Mouse (Mus musculus): ENCODE data around the gene Pdzd8. TPM values are rescaled to one million over a fixed set of nuclear protein-coding genes. Genes with fewer than 3 reads are reported as not detected.

Pdzd8 gene
- polyA plus RNA-seq, 1 experiment from 2014 or later, result 8.0 TPM

DNA sequence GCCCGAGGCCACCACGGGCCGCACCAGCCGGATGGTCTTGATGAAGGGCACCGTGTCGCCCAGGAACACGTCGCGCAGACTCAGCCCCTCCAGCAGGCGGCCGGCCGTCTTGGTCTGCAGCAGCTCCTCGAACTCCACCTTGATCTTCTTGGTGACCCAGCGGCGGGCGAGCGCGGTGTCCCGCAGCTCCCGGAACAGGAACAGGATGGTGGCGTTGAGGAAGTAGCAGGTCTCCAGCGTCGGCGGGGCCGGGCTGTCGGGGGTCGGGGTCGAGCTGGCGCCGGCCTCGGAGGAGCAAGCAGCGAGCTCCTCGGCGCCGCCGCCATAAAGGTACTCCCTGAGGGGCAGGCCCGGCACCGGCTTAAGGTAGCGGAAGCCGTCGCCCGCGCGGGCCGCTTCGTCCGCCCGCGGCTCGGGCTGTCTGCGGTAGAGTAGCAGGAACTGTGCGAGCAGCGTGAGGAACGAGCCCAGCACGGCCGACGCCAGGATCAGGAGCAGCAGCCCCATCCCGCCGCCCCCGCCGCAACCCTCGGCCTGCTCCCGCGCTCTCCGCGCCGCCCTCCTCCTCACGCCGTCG, 411 bp downstream of the Pdzd8 start:
- WGBS, result under 1% methylated on average over 65 of the region's 70 CpGs
- Histone ChIP-seq H3K4me2 (ENCODE audit: low read length) (peak overlapping the region; percentile 99), H3K36me3 (ENCODE audit: control insufficient read depth, insufficient read depth) (no peaks in the 10 kb centered on the region), H3K4me3 (replicated peaks; ENCODE audit: low read length) (peak overlapping the region; percentile 96), H3K4me1 (replicated peaks; ENCODE audit: control insufficient read depth, insufficient read depth, low read length) (peaks cover 27% of the 10 kb centered on the region), H3K9ac (replicated peaks; ENCODE audit: low read depth, low read length) (peak overlapping the region; percentile 93), H3K27me3 (replicated peaks; ENCODE audit: control insufficient read depth, insufficient read depth, low read length) (no peaks in the 10 kb centered on the region), H3K9me3 (ENCODE audit: control insufficient read depth, low read length) (no peaks in the 10 kb centered on the region), H3K27ac (ENCODE audit: low read length) (peak overlapping the region; percentile 90)
- peak; percentile 68 for ATAC-seq

- H3K9ac ChIP-seq (replicated peaks; ENCODE audit: low read depth, low read length), result peak overlapping the region; percentile 93
- H3K36me3 ChIP-seq (ENCODE audit: control insufficient read depth, insufficient read depth), result no peaks in the 10 kb centered on the region
- ATAC-seq, result no peak
- peak overlapping the region; percentile 96 for H3K4me3 ChIP-seq (replicated peaks; ENCODE audit: low read length)
- 0% methylated on average over 14 of the region's 14 CpGs for WGBS
- H3K27ac ChIP-seq (ENCODE audit: low read length), result no peak overlapping the region
- no peaks in the 10 kb centered on the region for H3K9me3 ChIP-seq (ENCODE audit: control insufficient read depth, low read length)
- H3K4me1 ChIP-seq (replicated peaks; ENCODE audit: control insufficient read depth, insufficient read depth, low read length), result peaks cover 27% of the 10 kb centered on the region
- peak overlapping the region; percentile 99 for H3K4me2 ChIP-seq (ENCODE audit: low read length)
- no peaks in the 10 kb centered on the region for H3K27me3 ChIP-seq (replicated peaks; ENCODE audit: control insufficient read depth, insufficient read depth, low read length)
These were observed 1.3 kb downstream of the Pdzd8 start for GRCm38 (mm10) chr19:59344304-59344711.

DNA sequence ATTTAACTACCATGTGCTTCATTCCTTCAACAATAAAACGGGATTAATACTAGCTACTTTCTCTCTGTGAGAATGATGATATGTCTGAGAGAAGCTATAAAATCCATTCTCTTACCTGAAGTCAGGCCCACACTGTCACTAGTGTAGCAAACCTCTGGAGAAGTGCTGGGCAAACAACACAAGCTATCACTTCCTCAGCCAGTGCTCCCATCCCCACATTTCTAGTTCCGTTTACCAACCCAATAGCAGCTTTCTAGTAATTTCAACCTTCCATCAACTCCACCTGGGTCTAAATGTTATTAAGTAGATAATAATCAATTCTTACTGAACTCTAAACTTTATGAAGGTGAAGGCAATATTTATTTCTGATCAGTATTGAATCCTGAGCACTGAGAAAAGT, 2.6 kb downstream of the Pdzd8 start:
- Histone ChIP-seq H3K36me3 (ENCODE audit: control insufficient read depth, insufficient read depth) (no peaks in the 10 kb centered on the region), H3K4me1 (replicated peaks; ENCODE audit: control insufficient read depth, insufficient read depth, low read length) (peaks cover 27% of the 10 kb centered on the region), H3K4me2 (ENCODE audit: low read length) (peak overlapping the region; percentile 99), H3K4me3 (replicated peaks; ENCODE audit: low read length) (peak overlapping the region; percentile 20; the same call in 1 of the 2 replicates), H3K27ac (ENCODE audit: low read length) (no peak overlapping the region), H3K9me3 (ENCODE audit: control insufficient read depth, low read length) (no peaks in the 10 kb centered on the region), H3K9ac (replicated peaks; ENCODE audit: low read depth, low read length) (no peak overlapping the region), H3K27me3 (replicated peaks; ENCODE audit: control insufficient read depth, insufficient read depth, low read length) (no peaks in the 10 kb centered on the region)
- WGBS, result 29% methylated on average over 2 of the region's 2 CpGs
- ATAC-seq, result no peak

GRCm38 (mm10) chr19:59339908-59340307, 5.7 kb downstream of the Pdzd8 start:
- H3K27ac ChIP-seq (ENCODE audit: low read length), result no peak overlapping the region
- H3K27me3 ChIP-seq (replicated peaks; ENCODE audit: control insufficient read depth, insufficient read depth, low read length), result no peaks in the 10 kb centered on the region
- peaks cover 24% of the 10 kb centered on the region for H3K4me1 ChIP-seq (replicated peaks; ENCODE audit: control insufficient read depth, insufficient read depth, low read length)
- ATAC-seq, result no peak
- H3K4me3 ChIP-seq (replicated peaks; ENCODE audit: low read length), result no peak overlapping the region
- no peak overlapping the region for H3K9ac ChIP-seq (replicated peaks; ENCODE audit: low read depth, low read length)
- 86% methylated on average over 3 of the region's 3 CpGs for WGBS
- H3K4me2 ChIP-seq (ENCODE audit: low read length), result no peak overlapping the region
- no peaks in the 10 kb centered on the region for H3K9me3 ChIP-seq (ENCODE audit: control insufficient read depth, low read length)
- H3K36me3 ChIP-seq (ENCODE audit: control insufficient read depth, insufficient read depth), result no peaks in the 10 kb centered on the region

GRCm38 (mm10) chr19:59337872-59338681, 7.5 kb downstream of the Pdzd8 start:
- 58% methylated on average over 3 of the region's 3 CpGs for WGBS

GRCm38 (mm10) chr19:59336655-59337054, 8.9 kb downstream of the Pdzd8 start:
- no peak overlapping the region for H3K4me2 ChIP-seq (ENCODE audit: low read length)
- WGBS, result 100% methylated on average over 1 of the region's 1 CpGs

More at GRCm38 (mm10) chr19:59337872-59338681, 7.5 kb downstream of the Pdzd8 start:
- H3K36me3 ChIP-seq (ENCODE audit: control insufficient read depth, insufficient read depth), result no peaks in the 10 kb centered on the region
- no peak overlapping the region for H3K4me3 ChIP-seq (replicated peaks; ENCODE audit: low read length)
- H3K9ac ChIP-seq (replicated peaks; ENCODE audit: low read depth, low read length), result no peak overlapping the region
- H3K9me3 ChIP-seq (ENCODE audit: control insufficient read depth, low read length), result no peaks in the 10 kb centered on the region; the same call in 1 of the 2 replicates
- H3K4me1 ChIP-seq (replicated peaks; ENCODE audit: control insufficient read depth, insufficient read depth, low read length), result peaks cover 10% of the 10 kb centered on the region
- H3K27me3 ChIP-seq (replicated peaks; ENCODE audit: control insufficient read depth, insufficient read depth, low read length), result no peaks in the 10 kb centered on the region
- H3K27ac ChIP-seq (ENCODE audit: low read length), result no peak overlapping the region
- no peak overlapping the region for H3K4me2 ChIP-seq (ENCODE audit: low read length)
- no peak for ATAC-seq

GRCm38 (mm10) chr19:59330816-59331225, 14.8 kb downstream of the Pdzd8 start:
- no peaks in the 10 kb centered on the region for H3K27me3 ChIP-seq (replicated peaks; ENCODE audit: control insufficient read depth, insufficient read depth, low read length)
- no peaks in the 10 kb centered on the region for H3K4me1 ChIP-seq (replicated peaks; ENCODE audit: control insufficient read depth, insufficient read depth, low read length)
- no peak overlapping the region for H3K27ac ChIP-seq (ENCODE audit: low read length)
- H3K4me3 ChIP-seq (replicated peaks; ENCODE audit: low read length), result no peak overlapping the region
- no peaks in the 10 kb centered on the region for H3K36me3 ChIP-seq (ENCODE audit: control insufficient read depth, insufficient read depth)
- no peaks in the 10 kb centered on the region; the same call in 1 of the 2 replicates for H3K9me3 ChIP-seq (ENCODE audit: control insufficient read depth, low read length)
- no peak overlapping the region for H3K4me2 ChIP-seq (ENCODE audit: low read length)
- no peak overlapping the region for H3K9ac ChIP-seq (replicated peaks; ENCODE audit: low read depth, low read length)
- ATAC-seq, result no peak

More at GRCm38 (mm10) chr19:59336655-59337054, 8.9 kb downstream of the Pdzd8 start:
- no peak overlapping the region for H3K4me3 ChIP-seq (replicated peaks; ENCODE audit: low read length)
- ATAC-seq, result no peak
- H3K27ac ChIP-seq (ENCODE audit: low read length), result no peak overlapping the region
- H3K9me3 ChIP-seq (ENCODE audit: control insufficient read depth, low read length), result no peaks in the 10 kb centered on the region; the same call in 1 of the 2 replicates
- H3K4me1 ChIP-seq (replicated peaks; ENCODE audit: control insufficient read depth, insufficient read depth, low read length), result peaks cover 7% of the 10 kb centered on the region
- no peaks in the 10 kb centered on the region for H3K27me3 ChIP-seq (replicated peaks; ENCODE audit: control insufficient read depth, insufficient read depth, low read length)
- no peak overlapping the region for H3K9ac ChIP-seq (replicated peaks; ENCODE audit: low read depth, low read length)
- no peaks in the 10 kb centered on the region for H3K36me3 ChIP-seq (ENCODE audit: control insufficient read depth, insufficient read depth)

DNA sequence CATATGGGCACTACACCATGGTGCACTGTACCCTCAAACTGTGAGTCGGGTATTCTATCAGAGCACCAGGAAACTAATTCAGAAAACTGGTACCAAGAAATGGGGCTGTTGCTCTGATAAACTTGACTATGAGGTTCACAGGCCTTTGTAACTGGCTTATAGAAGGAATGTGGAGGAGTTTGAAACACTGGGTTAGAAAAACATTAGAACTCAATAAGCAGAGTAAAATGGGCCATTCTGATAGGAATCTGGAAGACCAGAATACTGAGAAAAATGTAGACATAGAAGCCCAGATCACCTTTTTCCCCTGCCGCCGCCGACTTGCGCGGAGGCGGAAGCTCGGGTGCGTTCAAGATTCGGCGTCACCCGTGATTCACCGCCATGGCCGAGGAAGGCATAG, 23.6 kb downstream of the Pdzd8 start, which contains the start of gene Rps12-ps3:
Gene Rps12-ps3, plus strand, starts transcription at position 301 of the 400 bp plus-strand sequence.
- no peaks in the 10 kb centered on the region for H3K9me3 ChIP-seq (ENCODE audit: control insufficient read depth, low read length)
- no peaks in the 10 kb centered on the region for H3K27me3 ChIP-seq (replicated peaks; ENCODE audit: control insufficient read depth, insufficient read depth, low read length)
- H3K4me3 ChIP-seq (replicated peaks; ENCODE audit: low read length), result no peak within 1 kb of the TSS
- H3K27ac ChIP-seq (ENCODE audit: low read length), result no peak within 1 kb of the TSS
- no peak for ATAC-seq
- H3K9ac ChIP-seq (replicated peaks; ENCODE audit: low read depth, low read length), result no peak within 1 kb of the TSS
- H3K36me3 ChIP-seq (ENCODE audit: control insufficient read depth, insufficient read depth), result no peaks in the 10 kb centered on the region
- 97% methylated on average over 9 of the region's 14 CpGs for WGBS
- H3K4me2 ChIP-seq (ENCODE audit: low read length), result no peak within 1 kb of the TSS
- no peaks in the 10 kb centered on the region for H3K4me1 ChIP-seq (replicated peaks; ENCODE audit: control insufficient read depth, insufficient read depth, low read length)

GRCm38 (mm10) chr19:59316571-59316970, 29.0 kb downstream of the Pdzd8 start:
- ATAC-seq, result peak; percentile 79; the same call in 1 of the 2 replicates
- Histone ChIP-seq H3K27ac (ENCODE audit: low read length) (no peak overlapping the region), H3K9ac (replicated peaks; ENCODE audit: low read depth, low read length) (no peak overlapping the region), H3K9me3 (ENCODE audit: control insufficient read depth, low read length) (no peaks in the 10 kb centered on the region), H3K4me2 (ENCODE audit: low read length) (no peak overlapping the region), H3K36me3 (ENCODE audit: control insufficient read depth, insufficient read depth) (no peaks in the 10 kb centered on the region), H3K27me3 (replicated peaks; ENCODE audit: control insufficient read depth, insufficient read depth, low read length) (no peaks in the 10 kb centered on the region), H3K4me3 (replicated peaks; ENCODE audit: low read length) (no peak overlapping the region), H3K4me1 (replicated peaks; ENCODE audit: control insufficient read depth, insufficient read depth, low read length) (no peaks in the 10 kb centered on the region)
